Mouse (Mus musculus) limb, embryonic 14.5 days (tissue): ENCODE measurements at regions not wholly inside any gene's neighbourhood (a gene's known extent, or its start where the extent isn't known, plus 50 kb on each side); places are given as distances from the start of the nearest gene placed in this dataset.

ENCODE experiments used
- ATAC-seq: fragments of 200-750 bp; cut with Nextera tagmentation; 2 replicates; pipeline ENCODE4 v1.8.0; 2017; ENCODE audit warnings: low read depth, moderate number of reproducible peaks, moderate TSS enrichment; ENCODE audit not compliant: low FRiP score
- DNase-seq: peaks from one replicate; pipeline ENCODE4 v3.0.0-alpha.2; 2015; ENCODE audit warnings: low spot score
- H3K27ac ChIP-seq: fragments of 300-500 bp; sonication (generic); replicated peaks from 2 replicates; pipeline ENCODE4 v1.5.1; 2014; ENCODE audit warnings: low read depth, mild to moderate bottlenecking, low read length, moderate library complexity, mixed read lengths
- H3K27me3 ChIP-seq: fragments of 300-500 bp; sonication (generic); 2 replicates; pipeline ENCODE4 v1.6.1; 2014; ENCODE audit warnings: low read length, mixed read lengths; ENCODE audit not compliant: control insufficient read depth, insufficient read depth
- H3K36me3 ChIP-seq: fragments of 300-500 bp; sonication (generic); 2 replicates; pipeline ENCODE4 v1.6.1; 2014; ENCODE audit warnings: mild to moderate bottlenecking, low read length, moderate library complexity, mixed read lengths; ENCODE audit not compliant: control insufficient read depth, insufficient read depth
- H3K4me1 ChIP-seq: fragments of 300-500 bp; sonication (generic); 2 replicates; pipeline ENCODE4 v1.6.1; 2014; ENCODE audit warnings: antibody characterized with exemption, low read length, mixed read lengths; ENCODE audit not compliant: control insufficient read depth, insufficient read depth
- H3K4me2 ChIP-seq: fragments of 300-500 bp; sonication (generic); replicated peaks from 2 replicates; pipeline ENCODE4 v1.6.1; 2014; ENCODE audit warnings: low read depth, mild to moderate bottlenecking, low read length, moderate library complexity; ENCODE audit not compliant: severe bottlenecking
- H3K4me3 ChIP-seq: fragments of 300-500 bp; sonication (generic); replicated peaks from 2 replicates; pipeline ENCODE4 v1.5.1; 2014; ENCODE audit warnings: low read length
- H3K9ac ChIP-seq: fragments of 300-500 bp; sonication (generic); 2 replicates; pipeline ENCODE4 v1.6.1; 2014; ENCODE audit warnings: mild to moderate bottlenecking, low read depth, low read length, moderate library complexity; ENCODE audit not compliant: severe bottlenecking
- H3K9me3 ChIP-seq: fragments of 300-500 bp; sonication (generic); 2 replicates; pipeline ENCODE4 v1.6.1; 2016; ENCODE audit warnings: low read length; ENCODE audit not compliant: control insufficient read depth
- POLR2A ChIP-seq: fragments of 200-500 bp; IDR thresholded peaks from 2 replicates; pipeline ENCODE4 v1.8.0; 2012; ENCODE audit warnings: inconsistent platforms, mild to moderate bottlenecking, moderate library complexity, borderline replicate concordance; ENCODE audit not compliant: insufficient read depth, insufficient read length; ENCODE audit errors: extremely low read depth
- WGBS: fragments of 180-500 bp; shearing (Covaris S2); extraction: QIAGEN DNeasy Blood & Tissue Kit; methylation state at CpG from one replicate; pipeline ENCODE4 v1.1.7; 2014; 5-methylcytosine and 5-hydroxymethylcytosine counted together

GRCm38 (mm10) chr6:67127727-67128126, 90.5 kb upstream of the Gadd45a start:
- no peak for TF ChIP-seq POLR2A
- no peak overlapping the region for H3K9ac ChIP-seq
- H3K9me3 ChIP-seq: 0 out of 2 replicates have a peak, but pooled peaks cover 3% of the 10 kb centered on the region
- no peak overlapping the region for H3K27ac ChIP-seq
- H3K4me3 ChIP-seq: no peak overlapping the region
- no peak overlapping the region for H3K4me2 ChIP-seq
- no peaks in the 10 kb centered on the region for H3K27me3 ChIP-seq
- 83% methylated on average over 4 of the region's 4 CpGs for WGBS
- peaks cover 7% of the 10 kb centered on the region; the same call in 1 of the 2 replicates for H3K4me1 ChIP-seq
- DNase-seq (no peak), ATAC-seq (no peak)
- H3K36me3 ChIP-seq: no peaks in the 10 kb centered on the region

GRCm38 (mm10) chr6:67125715-67126312, 88.6 kb upstream of the Gadd45a start:
- Histone ChIP-seq H3K9ac (no peak overlapping the region), H3K4me3 (no peak overlapping the region), H3K4me2 (no peak overlapping the region), H3K4me1 (peaks cover 7% of the 10 kb centered on the region; the same call in 1 of the 2 replicates), H3K27ac (no peak overlapping the region), H3K9me3 (no peaks in the 10 kb centered on the region), H3K36me3 (no peaks in the 10 kb centered on the region), H3K27me3 (no peaks in the 10 kb centered on the region)
- WGBS: 82% methylated on average over 7 of the region's 7 CpGs
- no peak for DNase-seq
- no peak for TF ChIP-seq POLR2A
- ATAC-seq: no peak

- 76% methylated on average over 2 of the region's 2 CpGs for WGBS
- Histone ChIP-seq H3K27ac (no peak overlapping the region), H3K4me1 (peaks cover 5% of the 10 kb centered on the region; the same call in 1 of the 2 replicates), H3K27me3 (no peaks in the 10 kb centered on the region), H3K36me3 (no peaks in the 10 kb centered on the region), H3K9ac (no peak overlapping the region), H3K4me2 (no peak overlapping the region), H3K4me3 (no peak overlapping the region), H3K9me3 (no peaks in the 10 kb centered on the region)
- TF ChIP-seq POLR2A: no peak
- no peak for DNase-seq
- no peak for ATAC-seq
Observed at GRCm38 (mm10) chr6:67124089-67124488, 86.8 kb upstream of the Gadd45a start.

GRCm38 (mm10) chr6:67123071-67123470, 85.8 kb upstream of the Gadd45a start:
- Histone ChIP-seq H3K36me3 (no peaks in the 10 kb centered on the region), H3K9ac (no peak overlapping the region), H3K9me3 (no peaks in the 10 kb centered on the region), H3K4me3 (no peak overlapping the region), H3K4me1 (no peaks in the 10 kb centered on the region), H3K4me2 (no peak overlapping the region), H3K27me3 (no peaks in the 10 kb centered on the region), H3K27ac (no peak overlapping the region)
- DNase-seq (no peak), ATAC-seq (no peak)
- WGBS: 74% methylated on average over 4 of the region's 4 CpGs
- no peak for TF ChIP-seq POLR2A

GRCm38 (mm10) chr6:67116306-67116705, 79.0 kb upstream of the Gadd45a start:
- 80% methylated on average over 3 of the region's 3 CpGs for WGBS

More at GRCm38 (mm10) chr6:67116306-67116705, 79.0 kb upstream of the Gadd45a start:
- Histone ChIP-seq H3K27me3 (no peaks in the 10 kb centered on the region), H3K9me3 (no peaks in the 10 kb centered on the region), H3K4me2 (no peak overlapping the region), H3K9ac (no peak overlapping the region), H3K4me3 (no peak overlapping the region), H3K4me1 (0 out of 2 replicates have a peak, but pooled peaks cover 3% of the 10 kb centered on the region), H3K27ac (no peak overlapping the region), H3K36me3 (no peaks in the 10 kb centered on the region)
- ATAC-seq (no peak), DNase-seq (no peak)
- TF ChIP-seq POLR2A: no peak
